Mouse (Mus musculus) bone marrow, adult 2 months (tissue): ENCODE measurements around the gene Rpp14. TPM values are rescaled to one million over a fixed set of nuclear protein-coding genes. Genes with fewer than 3 reads are reported as not detected.
A peak's percentile ranks its signal among the peaks of the same experiment; 100 is the strongest.
"Not testable (repeated sequence)": the region's sequence is repeated elsewhere in the genome, so short reads cannot be mapped to it uniquely, and the experiment has no call there.

ENCODE experiments used
- H3K27ac ChIP-seq: fragments of 200-500 bp; 2 replicates; pipeline ENCODE4 v1.5.1; 2012; ENCODE audit warnings: low read depth, mild to moderate bottlenecking, control low read depth, inconsistent platforms, low read length; ENCODE audit not compliant: control insufficient read depth, poor library complexity, insufficient read depth
- H3K4me1 ChIP-seq: fragments of 200-500 bp; 2 replicates; pipeline ENCODE4 v1.6.1; 2011; ENCODE audit warnings: low read length; ENCODE audit not compliant: control insufficient read depth, insufficient read depth
- H3K4me3 ChIP-seq: fragments of 200-500 bp; replicated peaks from 2 replicates; pipeline ENCODE3; 2011; ENCODE audit warnings: mild to moderate bottlenecking, low read depth, low read length, control low read depth; ENCODE audit not compliant: control insufficient read depth
- CTCF ChIP-seq: fragments of 200-500 bp; IDR thresholded peaks from 2 replicates; pipeline ENCODE4 v1.5.1; 2011; ENCODE audit warnings: low read length, control low read depth; ENCODE audit not compliant: control insufficient read depth, insufficient read depth
- POLR2A ChIP-seq: fragments of 200-500 bp; IDR thresholded peaks from 2 replicates; pipeline ENCODE4 v1.6.1; 2011; ENCODE audit warnings: low read depth, mild to moderate bottlenecking, control low read depth, low read length, borderline replicate concordance; ENCODE audit not compliant: control insufficient read depth
- WGBS: fragments of 180-500 bp; shearing (Covaris S2); methylation state at CpG from one replicate; pipeline ENCODE4 v1.1.7; 2018; 5-methylcytosine and 5-hydroxymethylcytosine counted together
- polyA plus RNA-seq: library from polyadenylated mRNA; stranded (reverse); fragments of >200 nt; gene quantifications from 2 replicates; pipeline ENCODE4 v1.2.4, GENCODE M21; 2011; ENCODE audit warnings: low replicate concordance; ENCODE audit not compliant: missing spikeins, insufficient read depth, insufficient read length

Gene Rpp14
- polyA plus RNA-seq, 1 experiment = 20.7 TPM

DNA sequence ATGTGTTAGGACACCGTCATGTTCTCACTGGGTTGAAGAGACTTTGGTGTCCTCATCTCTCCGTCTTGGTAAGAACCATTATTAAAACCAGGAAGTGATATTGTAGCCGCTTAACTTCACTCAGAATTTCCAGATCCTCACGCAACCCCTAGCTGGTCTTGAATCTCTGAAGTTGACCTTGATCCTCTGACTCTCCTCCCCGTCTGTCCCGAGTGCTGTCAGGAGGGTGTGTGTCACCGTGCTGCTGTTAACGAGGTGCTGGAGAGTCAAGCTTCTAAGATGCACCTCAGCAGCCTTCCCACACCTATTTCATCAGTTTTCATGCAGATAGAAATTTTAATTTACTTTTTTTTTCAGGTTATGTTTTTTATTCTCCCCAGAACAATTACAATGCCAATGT, 31.9 kb downstream of the Rpp14 start:
- no peak overlapping the region for H3K4me3 ChIP-seq
- H3K4me1 ChIP-seq = peaks cover 9% of the 10 kb centered on the region
- peak overlapping the region; percentile 33; the same call in 1 of the 2 replicates for H3K27ac ChIP-seq
- TF ChIP-seq POLR2A (no peak), CTCF (no peak)
- 79% methylated on average over 8 of the region's 8 CpGs for WGBS

DNA sequence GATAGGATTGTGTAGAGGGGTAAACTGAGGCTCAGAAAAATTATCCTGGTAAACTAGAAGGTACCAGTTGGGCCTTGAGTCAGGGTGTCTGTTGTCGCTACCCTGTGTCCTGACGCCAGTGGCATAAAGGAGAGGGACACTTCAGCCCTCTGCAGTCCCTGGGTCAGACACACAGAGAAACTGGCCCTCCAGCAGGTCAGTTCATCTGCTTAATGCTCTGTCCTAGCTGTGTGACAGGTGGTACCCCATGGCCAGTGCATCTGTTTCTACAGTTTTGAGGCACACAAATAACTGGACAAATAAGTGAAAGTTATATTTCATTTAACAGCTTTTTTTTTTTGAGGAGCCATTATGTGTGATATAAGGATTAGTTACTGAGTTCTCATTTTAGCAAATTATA, 33.4 kb downstream of the Rpp14 start:
- peak overlapping the region; percentile 63 for H3K27ac ChIP-seq
- no peak overlapping the region for H3K4me3 ChIP-seq
- 86% methylated on average over 2 of the region's 2 CpGs for WGBS
- H3K4me1 ChIP-seq = peaks cover 6% of the 10 kb centered on the region; the same call in 1 of the 2 replicates
- TF ChIP-seq CTCF (no peak), POLR2A (no peak)

DNA sequence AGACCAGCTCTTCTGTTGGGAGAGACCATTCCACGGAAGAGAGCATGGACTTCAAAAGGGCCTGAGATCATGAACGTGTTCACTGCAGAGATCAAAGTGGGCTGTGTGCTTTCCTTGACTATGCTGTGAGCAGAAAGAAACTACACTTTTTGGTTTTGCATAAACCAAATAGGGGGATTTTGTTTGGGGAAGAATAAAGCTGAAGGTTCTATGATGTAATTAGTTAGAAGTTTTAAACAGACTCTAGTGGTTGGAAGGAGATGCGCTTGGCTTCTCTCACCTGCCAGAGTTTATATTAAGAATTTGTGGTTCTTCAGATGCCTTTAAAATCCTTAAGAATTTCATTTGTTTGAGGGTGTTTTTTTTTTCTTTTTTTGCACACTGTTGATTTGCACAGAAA, 34.1 kb downstream of the Rpp14 start:
- Histone ChIP-seq H3K4me3 (no peak overlapping the region), H3K27ac (peak overlapping the region; percentile 63), H3K4me1 (peaks cover 6% of the 10 kb centered on the region; the same call in 1 of the 2 replicates)
- TF ChIP-seq POLR2A (no peak), CTCF (no peak)
- 66% methylated on average over 3 of the region's 3 CpGs for WGBS

DNA sequence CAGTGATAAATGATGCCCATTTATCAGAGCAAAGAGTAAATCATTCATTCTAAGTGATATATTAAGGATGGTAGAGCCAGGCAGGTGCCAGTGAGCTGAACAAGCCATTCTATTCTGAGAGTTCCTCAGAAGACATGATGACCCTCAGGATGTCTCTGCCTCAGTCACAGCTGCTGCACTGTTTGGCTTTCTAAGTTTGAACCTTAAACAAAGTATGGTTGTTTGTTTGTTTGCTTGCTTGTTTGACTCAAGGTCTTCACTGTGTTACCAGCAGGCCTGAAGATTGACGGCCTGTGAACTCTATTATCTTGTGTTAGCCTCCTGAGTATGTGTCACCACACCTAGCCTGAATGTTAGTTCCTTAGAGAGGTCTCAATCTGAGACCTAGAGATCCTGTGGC, 34.6 kb downstream of the Rpp14 start:
- Histone ChIP-seq H3K27ac (peak overlapping the region; percentile 84), H3K4me1 (peaks cover 6% of the 10 kb centered on the region; the same call in 1 of the 2 replicates), H3K4me3 (no peak overlapping the region)
- WGBS = 81% methylated on average over 1 of the region's 1 CpGs
- TF ChIP-seq CTCF (no peak), POLR2A (no peak)

DNA sequence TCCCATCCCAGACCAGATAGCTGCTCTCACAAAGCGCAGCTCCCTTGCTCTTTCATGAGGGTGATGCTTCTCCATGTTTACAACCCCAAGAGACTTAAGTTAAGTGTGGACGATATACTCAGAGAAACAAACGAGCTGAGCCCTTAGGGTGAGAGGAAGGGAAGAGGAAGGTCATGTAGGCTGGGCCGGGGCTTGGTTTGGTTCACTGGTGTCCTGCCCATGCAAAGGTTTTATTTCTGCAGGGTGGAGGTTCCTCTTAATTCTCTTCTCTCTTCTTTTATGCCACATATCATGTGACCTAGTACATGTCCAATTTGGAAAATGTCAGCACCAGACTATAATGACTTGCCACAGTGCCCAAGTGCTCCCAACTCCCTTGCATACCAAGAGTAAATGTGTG, 35.6 kb downstream of the Rpp14 start:
- no peak overlapping the region for H3K4me3 ChIP-seq
- TF ChIP-seq POLR2A (no peak), CTCF (no peak)
- WGBS = 39% methylated on average over 4 of the region's 4 CpGs
- H3K4me1 ChIP-seq = peaks cover 6% of the 10 kb centered on the region; the same call in 1 of the 2 replicates
- peak overlapping the region; percentile 85 for H3K27ac ChIP-seq

DNA sequence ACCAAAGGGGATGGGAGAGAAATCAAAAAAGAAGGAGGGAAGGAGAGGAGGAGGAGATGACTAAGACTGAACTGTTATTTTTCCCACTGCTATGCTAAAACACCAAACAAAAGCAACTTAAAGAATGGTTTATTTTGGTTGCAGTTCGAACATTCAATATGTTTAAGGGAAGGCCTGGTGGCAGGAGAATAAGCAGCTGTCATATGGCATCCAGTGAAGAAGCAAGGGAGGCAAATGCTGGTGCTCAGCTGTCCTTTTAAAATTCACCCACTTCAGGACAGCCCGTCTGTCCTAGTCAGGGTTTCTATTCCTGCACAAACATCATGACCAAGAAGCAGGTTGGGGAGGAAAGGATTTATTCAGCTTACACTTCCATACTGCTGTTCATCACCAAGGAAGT, 37.2 kb downstream of the Rpp14 start:
- TF ChIP-seq POLR2A (no peak), CTCF (no peak)
- Histone ChIP-seq H3K4me3 (no peak overlapping the region), H3K4me1 (peaks cover 3% of the 10 kb centered on the region; the same call in 1 of the 2 replicates), H3K27ac (no peak overlapping the region)
- 76% methylated on average over 2 of the region's 2 CpGs for WGBS

DNA sequence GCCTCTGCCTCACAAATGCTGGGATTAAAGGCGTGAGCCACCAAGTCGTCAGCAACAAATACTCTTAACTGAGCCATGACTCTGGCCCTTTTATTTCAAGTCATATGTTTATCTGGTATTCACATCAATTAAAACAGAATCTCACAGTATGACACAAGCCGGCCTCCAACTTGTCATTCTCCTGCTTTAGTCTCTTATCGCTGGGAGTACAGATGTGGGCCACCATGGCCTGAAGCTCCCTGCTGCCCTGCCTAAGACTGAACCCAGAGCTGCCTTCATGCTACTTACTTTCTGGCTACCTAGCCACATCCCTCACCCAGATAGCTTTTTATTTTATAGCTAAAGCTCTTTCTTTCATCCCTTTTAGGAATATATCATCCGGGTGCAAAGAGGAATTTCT, 39.3 kb downstream of the Rpp14 start:
- Histone ChIP-seq H3K4me3 (no peak overlapping the region), H3K27ac (no peak overlapping the region), H3K4me1 (peaks cover 3% of the 10 kb centered on the region; the same call in 1 of the 2 replicates)
- TF ChIP-seq CTCF = no peak
- no peak for TF ChIP-seq POLR2A
- 80% methylated on average over 5 of the region's 5 CpGs for WGBS

DNA sequence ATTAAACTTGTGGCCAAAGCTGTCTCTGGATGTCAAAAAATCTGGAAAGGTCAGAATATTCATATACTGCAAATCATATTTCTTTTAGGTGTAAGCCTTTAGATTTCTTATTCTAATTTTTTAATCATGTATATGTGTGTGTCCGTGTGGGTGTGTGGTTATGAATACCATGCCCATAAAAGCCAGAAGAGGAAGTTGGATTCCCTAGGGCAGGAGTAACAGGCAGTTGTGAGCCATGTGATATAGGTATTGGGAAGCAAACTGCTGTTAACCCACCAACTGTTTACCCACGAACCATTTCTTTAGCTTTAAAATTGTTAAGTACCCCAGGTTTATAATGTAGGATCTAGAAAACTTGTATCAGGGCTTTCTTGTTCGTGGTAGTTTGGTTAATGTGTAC, 39.7 kb downstream of the Rpp14 start:
- peaks cover 3% of the 10 kb centered on the region; the same call in 1 of the 2 replicates for H3K4me1 ChIP-seq
- WGBS = 33% methylated on average over 3 of the region's 3 CpGs
- no peak overlapping the region for H3K4me3 ChIP-seq
- no peak overlapping the region for H3K27ac ChIP-seq
- TF ChIP-seq POLR2A = no peak

DNA sequence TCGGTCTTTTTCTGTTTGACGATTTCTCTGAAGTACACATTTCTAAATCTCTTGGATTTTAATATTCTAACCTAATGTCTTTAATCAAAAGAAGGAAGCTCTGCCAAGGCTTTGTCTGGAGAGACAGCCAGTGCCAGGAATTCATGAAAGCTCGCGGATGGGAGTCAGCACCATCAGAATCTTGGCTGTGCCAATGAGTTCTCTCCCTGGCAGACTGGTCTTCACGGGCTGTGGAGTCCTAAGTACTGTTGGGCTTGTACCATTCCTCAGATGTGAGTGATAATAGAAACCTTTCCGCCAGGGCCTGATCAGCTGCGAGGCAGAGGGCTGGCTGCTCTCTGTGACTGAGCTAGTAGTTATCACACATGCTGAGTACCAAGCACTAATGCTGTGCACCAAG, 43.0 kb downstream of the Rpp14 start:
- Histone ChIP-seq H3K4me1 (no peaks in the 10 kb centered on the region), H3K4me3 (no peak overlapping the region), H3K27ac (no peak overlapping the region)
- WGBS = 86% methylated on average over 7 of the region's 7 CpGs
- TF ChIP-seq POLR2A (no peak), CTCF (no peak)

DNA sequence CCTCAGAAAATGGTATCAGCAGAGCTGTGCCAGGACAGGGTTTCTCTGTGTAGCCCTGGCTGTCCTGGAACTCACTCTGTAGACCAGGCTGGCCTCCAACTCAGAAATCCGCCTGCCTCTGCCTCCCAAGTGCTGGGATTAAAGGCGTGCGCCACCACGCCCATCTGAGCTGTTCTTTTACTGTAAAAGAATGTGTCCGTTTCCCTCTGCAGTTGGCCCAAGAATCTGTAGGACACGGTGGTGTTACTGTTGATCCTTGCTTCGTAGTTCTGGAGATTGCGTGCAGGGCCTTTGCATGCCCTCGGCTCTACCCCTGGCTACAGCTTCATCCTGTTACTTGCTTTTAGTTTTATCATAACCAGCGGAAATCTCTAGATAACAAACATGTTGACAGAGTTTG, 43.4 kb downstream of the Rpp14 start:
- not testable (repeated sequence) for H3K4me3 ChIP-seq, H3K4me1 ChIP-seq, H3K27ac ChIP-seq
- 93% methylated on average over 10 of the region's 10 CpGs for WGBS
